Mouse (Mus musculus) midbrain, embryonic 10.5 days (tissue): ENCODE measurements around the gene Kdm6b. TPM values are rescaled to one million over a fixed set of nuclear protein-coding genes. Genes with fewer than 3 reads are reported as not detected.
A peak's percentile ranks its signal among the peaks of the same experiment; 100 is the strongest.

Experiments used
- DNase-seq: peaks from one replicate; pipeline ENCODE4 v3.0.0-alpha.2; 2017; ENCODE audit warnings: low spot score
- H3K27ac ChIP-seq: fragments of 300-500 bp; sonication (generic); replicated peaks from 2 replicates; pipeline ENCODE4 v1.5.1; 2016; ENCODE audit warnings: mild to moderate bottlenecking
- H3K27me3 ChIP-seq: fragments of 300-500 bp; sonication (generic); 2 replicates; pipeline ENCODE4 v1.6.1; 2016; ENCODE audit warnings: low read depth, mild to moderate bottlenecking; ENCODE audit not compliant: poor library complexity, severe bottlenecking
- H3K36me3 ChIP-seq: fragments of 300-500 bp; sonication (generic); 2 replicates; pipeline ENCODE4 v1.6.1; 2016; ENCODE audit warnings: mild to moderate bottlenecking, moderate library complexity
- H3K4me1 ChIP-seq: fragments of 300-500 bp; sonication (generic); 2 replicates; pipeline ENCODE4 v1.6.1; 2016
- H3K4me3 ChIP-seq: fragments of 300-500 bp; sonication (generic); 2 replicates; pipeline ENCODE4 v1.5.1; 2016; ENCODE audit warnings: mild to moderate bottlenecking, moderate library complexity
- H3K9me3 ChIP-seq: fragments of 300-500 bp; sonication (generic); replicated peaks from 2 replicates; pipeline ENCODE4 v1.6.1; 2016; ENCODE audit warnings: mild to moderate bottlenecking
- WGBS: fragments of 180-500 bp; shearing (Covaris S2); methylation state at CpG from one replicate; pipeline ENCODE4 v1.1.7; 2016; 5-methylcytosine and 5-hydroxymethylcytosine counted together
- polyA plus RNA-seq: library from polyadenylated mRNA; unstranded; fragments of >200 nt; fragmentation: Nextera tagmentation; extraction: Ambion mirVana; gene quantifications from 2 replicates; pipeline ENCODE4 v1.2.1, GENCODE M21; 2016

The Kdm6b gene
- polyA plus RNA-seq, 1 experiment from 2014 or later: 31.8 TPM

DNA sequence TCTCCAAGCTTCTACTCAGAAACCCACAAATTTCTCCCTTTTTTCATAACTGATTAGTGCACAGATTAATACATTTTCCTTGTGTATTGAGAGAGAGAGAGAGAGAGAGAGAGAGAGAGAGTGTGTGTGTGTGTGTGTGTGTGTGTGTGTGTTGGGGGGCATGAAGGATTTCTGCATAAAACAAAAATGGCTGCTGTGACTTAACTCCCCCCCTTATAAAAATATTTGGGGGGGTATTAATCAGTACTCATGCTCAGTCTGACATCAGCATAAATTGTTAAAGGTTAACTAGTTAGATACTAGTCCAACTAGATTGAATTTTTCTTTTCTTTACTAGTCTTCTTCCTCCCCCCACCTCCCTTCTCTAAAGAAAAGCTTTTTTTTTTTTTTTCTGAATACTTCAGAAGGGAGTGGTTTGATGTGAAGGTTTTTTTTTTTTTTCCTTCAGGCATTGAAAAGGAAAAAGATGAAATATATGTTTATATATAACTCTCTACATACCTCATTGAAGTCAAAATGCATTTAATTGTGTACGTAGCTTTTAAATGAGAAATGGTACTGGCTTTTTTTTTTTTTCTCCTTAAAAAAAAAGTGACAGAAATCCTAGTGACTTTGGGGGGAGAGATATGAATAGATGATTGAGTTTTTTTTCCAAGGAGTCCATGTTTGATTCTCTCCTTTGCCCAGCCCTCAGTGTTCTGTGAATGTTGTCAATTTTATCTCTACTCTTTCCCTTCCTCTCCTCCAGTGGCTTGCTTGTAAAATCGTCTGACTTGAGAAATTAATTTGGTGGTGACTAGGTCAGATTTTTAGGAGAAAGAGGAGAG lies 43.3 kb downstream of the Kdm6b start:
- peak overlapping the region; percentile 100 for H3K27ac ChIP-seq

GRCm38 (mm10) chr11:69369215-69369989 lies 44.1 kb downstream of the Kdm6b start, which contains the start of gene Chd3:
Gene Chd3, minus strand, starts transcription at chr11:69369406.
- H3K36me3 ChIP-seq: peaks cover 27% of the 10 kb centered on the region
- no peaks in the 10 kb centered on the region for H3K27me3 ChIP-seq
- peaks cover 88% of the 10 kb centered on the region for H3K4me1 ChIP-seq
- H3K4me3 ChIP-seq: peak within 1 kb of the TSS; percentile 97
- 4% methylated on average over 16 of the region's 34 CpGs for WGBS
- peak within 1 kb of the TSS; percentile 100 for H3K27ac ChIP-seq
- no peaks in the 10 kb centered on the region for H3K9me3 ChIP-seq
- DNase-seq: peak; percentile 63

More for the DNA sequence above, 43.3 kb downstream of the Kdm6b start:
- Histone ChIP-seq H3K27me3 (no peaks in the 10 kb centered on the region), H3K36me3 (peaks cover 32% of the 10 kb centered on the region), H3K9me3 (no peaks in the 10 kb centered on the region), H3K4me3 (peak overlapping the region; percentile 97), H3K4me1 (peaks cover 80% of the 10 kb centered on the region)
- 38% methylated on average over 2 of the region's 2 CpGs for WGBS
- no peak for DNase-seq

DNA sequence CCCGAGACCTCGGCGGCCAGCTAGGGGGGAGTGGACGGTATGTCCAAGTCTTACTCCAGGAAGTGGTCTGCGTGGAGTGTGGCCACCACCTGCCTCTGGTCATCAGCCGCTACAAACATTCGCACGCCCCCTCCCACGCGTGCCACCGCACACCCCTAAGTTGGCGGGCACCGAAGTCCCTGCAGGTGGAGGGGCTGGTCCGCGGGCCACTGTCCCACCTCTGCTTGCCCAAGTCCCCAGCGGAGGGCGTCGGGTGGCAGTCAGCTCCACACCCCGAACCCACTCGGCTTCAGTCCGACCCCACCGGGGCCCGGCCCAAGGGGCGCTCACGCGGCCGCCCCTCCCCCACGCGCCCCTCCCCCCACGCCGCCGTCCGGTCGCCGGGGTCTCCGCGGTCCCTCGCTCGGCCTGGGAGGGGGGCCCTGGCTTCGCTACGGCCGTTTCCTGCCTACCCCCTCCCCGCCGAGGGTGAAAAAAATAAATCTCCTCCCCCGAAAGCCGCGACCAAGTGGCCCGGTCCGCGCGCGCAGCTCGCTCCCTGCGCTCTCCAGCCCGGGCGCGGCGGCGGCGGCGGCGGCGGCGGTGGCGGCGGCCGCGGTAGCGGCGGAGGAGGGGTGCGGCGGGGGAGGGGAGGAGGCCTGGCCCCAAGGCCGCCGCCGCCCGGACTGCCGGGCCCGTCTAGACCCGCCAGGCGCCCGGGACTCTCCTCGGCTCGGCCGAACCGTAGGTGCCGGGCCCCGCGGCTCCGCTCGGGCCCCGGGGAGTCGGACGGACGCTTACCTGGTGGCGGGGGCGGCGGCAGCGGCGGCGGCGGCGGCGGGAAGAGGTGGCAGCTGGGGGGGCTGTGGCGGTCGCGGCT lies 44.9 kb downstream of the Kdm6b start:
- under 1% methylated on average over 84 of the region's 106 CpGs for WGBS
- Histone ChIP-seq H3K4me3 (peak overlapping the region; percentile 97), H3K27me3 (no peaks in the 10 kb centered on the region), H3K27ac (peak overlapping the region; percentile 100), H3K9me3 (no peaks in the 10 kb centered on the region), H3K4me1 (peaks cover 85% of the 10 kb centered on the region), H3K36me3 (peaks cover 27% of the 10 kb centered on the region)
- peak; percentile 73 for DNase-seq

- WGBS: 1% methylated on average over 22 of the region's 22 CpGs
- H3K27me3 ChIP-seq: no peaks in the 10 kb centered on the region
- peak; percentile 85 for DNase-seq
Observed at GRCm38 (mm10) chr11:69367616-69368355, 45.7 kb downstream of the Kdm6b start.

GRCm38 (mm10) chr11:69366855-69367615 lies 46.4 kb downstream of the Kdm6b start:
- H3K36me3 ChIP-seq: peaks cover 27% of the 10 kb centered on the region
- no peaks in the 10 kb centered on the region for H3K27me3 ChIP-seq
- H3K27ac ChIP-seq: peak overlapping the region; percentile 100
- peak overlapping the region; percentile 97 for H3K4me3 ChIP-seq
- WGBS: under 1% methylated on average over 22 of the region's 22 CpGs
- peak; percentile 46 for DNase-seq
- H3K4me1 ChIP-seq: peaks cover 79% of the 10 kb centered on the region
- H3K9me3 ChIP-seq: no peaks in the 10 kb centered on the region

More at GRCm38 (mm10) chr11:69367616-69368355, 45.7 kb downstream of the Kdm6b start:
- Histone ChIP-seq H3K9me3 (no peaks in the 10 kb centered on the region), H3K4me1 (peaks cover 82% of the 10 kb centered on the region), H3K4me3 (peak overlapping the region; percentile 97), H3K36me3 (peaks cover 27% of the 10 kb centered on the region), H3K27ac (peak overlapping the region; percentile 100)

DNA sequence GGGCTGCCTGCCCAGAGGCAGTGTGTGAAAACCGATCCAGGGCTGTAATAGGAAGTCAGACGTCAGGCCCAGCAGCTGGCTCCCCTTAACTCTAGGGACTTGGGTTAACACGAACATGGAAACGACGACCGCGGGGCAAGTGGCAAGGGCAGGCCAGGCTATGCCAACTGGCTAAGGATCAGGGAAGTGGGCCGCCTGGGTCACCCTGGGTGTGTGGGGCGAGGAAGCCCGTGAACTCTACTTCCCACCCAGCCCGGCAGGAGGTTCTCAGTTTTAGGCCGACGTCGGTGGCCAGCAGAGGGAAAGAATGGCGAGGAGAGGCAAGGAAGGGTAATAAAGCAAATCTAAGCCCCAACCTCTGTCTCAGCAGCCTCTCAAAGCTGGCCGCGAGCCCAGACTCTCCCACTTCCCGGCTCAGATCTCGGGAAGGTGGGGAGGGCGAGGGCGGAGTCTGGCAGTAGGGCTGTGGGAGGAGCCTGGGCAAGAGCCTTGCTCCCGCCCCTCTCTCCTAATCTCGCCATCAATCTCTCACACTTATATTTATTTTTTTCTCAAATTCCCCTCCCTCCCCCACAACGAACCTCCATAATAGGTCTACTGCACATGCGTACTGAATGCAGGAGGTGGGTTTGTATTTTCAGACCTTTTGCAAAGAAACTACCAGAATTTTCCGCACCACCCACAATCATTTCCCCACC lies 47.2 kb downstream of the Kdm6b start:
- Histone ChIP-seq H3K9me3 (no peaks in the 10 kb centered on the region), H3K27me3 (no peaks in the 10 kb centered on the region), H3K4me1 (peaks cover 74% of the 10 kb centered on the region), H3K27ac (peak overlapping the region; percentile 100), H3K36me3 (peaks cover 32% of the 10 kb centered on the region), H3K4me3 (peak overlapping the region; percentile 97)
- DNase-seq: peak; percentile 90
- WGBS: under 1% methylated on average over 26 of the region's 26 CpGs

- Histone ChIP-seq H3K36me3 (peaks cover 38% of the 10 kb centered on the region), H3K27ac (peak overlapping the region; percentile 100), H3K27me3 (no peaks in the 10 kb centered on the region), H3K4me1 (peaks cover 68% of the 10 kb centered on the region), H3K9me3 (no peaks in the 10 kb centered on the region), H3K4me3 (peak overlapping the region; percentile 97)
- WGBS: 28% methylated on average over 6 of the region's 6 CpGs
- no peak for DNase-seq
Observed at GRCm38 (mm10) chr11:69365722-69366121, 47.8 kb downstream of the Kdm6b start.

DNA sequence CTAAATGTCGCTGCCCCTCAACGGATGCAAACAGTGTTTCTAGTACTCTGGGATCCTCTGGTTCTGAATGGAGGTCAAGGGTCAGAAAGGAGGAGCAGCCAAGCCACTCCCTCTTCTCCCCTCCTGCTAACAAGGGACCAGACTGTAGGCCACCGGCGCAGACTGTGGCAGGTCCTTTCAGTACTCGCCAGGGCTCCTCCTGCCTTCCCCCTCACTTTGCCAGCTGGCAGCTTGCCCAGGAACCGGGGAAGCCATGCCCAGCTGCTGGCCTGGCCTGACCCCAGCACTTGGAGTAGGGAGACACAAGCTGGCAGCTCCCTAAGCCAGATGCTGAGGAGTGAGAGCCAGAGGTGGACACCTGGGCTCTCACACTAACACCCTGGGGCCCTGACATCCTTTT lies 48.6 kb downstream of the Kdm6b start:
- Histone ChIP-seq H3K36me3 (peaks cover 46% of the 10 kb centered on the region), H3K9me3 (no peaks in the 10 kb centered on the region), H3K4me3 (peak overlapping the region; percentile 97), H3K27ac (peak overlapping the region; percentile 100), H3K4me1 (peaks cover 60% of the 10 kb centered on the region), H3K27me3 (no peaks in the 10 kb centered on the region)
- DNase-seq: peak; percentile 64
- 2% methylated on average over 6 of the region's 6 CpGs for WGBS

- 52% methylated on average over 8 of the region's 8 CpGs for WGBS
- Histone ChIP-seq H3K36me3 (peaks cover 51% of the 10 kb centered on the region), H3K27me3 (no peaks in the 10 kb centered on the region), H3K9me3 (no peaks in the 10 kb centered on the region), H3K4me3 (peak overlapping the region; percentile 97; the same call in 1 of the 2 replicates), H3K27ac (peak overlapping the region; percentile 100; the same call in 1 of the 2 replicates), H3K4me1 (peaks cover 54% of the 10 kb centered on the region)
- no peak for DNase-seq
Observed at GRCm38 (mm10) chr11:69364376-69364775, 49.1 kb downstream of the Kdm6b start.

DNA sequence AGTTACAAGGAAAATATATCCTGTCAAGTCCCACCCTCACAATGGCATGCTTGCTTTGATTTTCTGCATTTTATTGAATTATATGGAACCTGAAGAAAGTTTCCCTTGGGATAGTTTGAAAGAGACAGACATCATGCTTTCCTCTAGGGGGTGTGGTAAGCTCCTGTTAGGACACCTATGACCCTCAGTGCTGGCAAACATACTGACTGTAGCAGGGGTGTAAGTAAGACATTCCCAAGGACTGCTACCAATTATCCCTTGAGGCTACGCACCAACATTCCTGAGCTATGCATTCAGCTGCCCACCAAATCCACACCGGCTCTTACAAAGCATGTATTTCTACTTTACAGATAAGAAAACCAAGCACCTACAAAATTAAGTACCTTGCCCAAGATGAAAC lies 51.0 kb downstream of the Kdm6b start:
- Histone ChIP-seq H3K4me1 (peaks cover 42% of the 10 kb centered on the region), H3K27me3 (no peaks in the 10 kb centered on the region), H3K36me3 (peaks cover 70% of the 10 kb centered on the region), H3K9me3 (no peaks in the 10 kb centered on the region), H3K27ac (no peak overlapping the region), H3K4me3 (no peak overlapping the region)
- 73% methylated on average over 2 of the region's 2 CpGs for WGBS
- no peak for DNase-seq
